Mouse (Mus musculus) cerebellum, postnatal 36 days (tissue): ENCODE results near the gene Myog.

Experiments
- DNase-seq, 2 experiments: peaks; one replicate each; pipeline ENCODE4 v3.0.0; 2021 to 2022; ENCODE audit warnings: mixed read lengths in 2 of 2

Gene Myog

DNA sequence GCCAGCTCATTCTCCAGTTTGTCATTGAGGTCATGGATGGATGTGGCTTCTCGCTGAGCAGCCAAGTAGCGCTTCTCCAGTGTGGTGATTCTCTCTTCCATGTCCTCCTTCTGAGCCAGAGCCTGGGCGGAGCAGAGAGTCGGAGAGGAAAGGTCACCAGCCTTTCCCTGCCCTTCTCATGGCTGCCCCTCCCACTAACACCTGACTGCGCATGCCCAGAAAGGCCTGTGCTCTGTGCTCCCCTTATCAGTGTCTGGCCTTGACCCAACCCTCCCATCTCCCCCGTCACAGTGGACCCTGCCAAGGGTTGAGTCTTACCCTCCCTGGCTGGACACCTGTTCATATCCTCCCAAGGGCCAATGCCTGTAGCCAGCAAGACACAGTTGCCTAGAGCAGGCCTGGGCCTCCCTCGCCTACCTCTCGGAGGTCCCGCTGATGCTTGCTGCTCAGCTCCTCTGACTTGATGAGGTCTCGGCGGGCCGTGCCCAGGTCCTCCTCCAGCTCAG is 37.1 kb downstream of the Myog start:
- no peak for DNase-seq

DNA sequence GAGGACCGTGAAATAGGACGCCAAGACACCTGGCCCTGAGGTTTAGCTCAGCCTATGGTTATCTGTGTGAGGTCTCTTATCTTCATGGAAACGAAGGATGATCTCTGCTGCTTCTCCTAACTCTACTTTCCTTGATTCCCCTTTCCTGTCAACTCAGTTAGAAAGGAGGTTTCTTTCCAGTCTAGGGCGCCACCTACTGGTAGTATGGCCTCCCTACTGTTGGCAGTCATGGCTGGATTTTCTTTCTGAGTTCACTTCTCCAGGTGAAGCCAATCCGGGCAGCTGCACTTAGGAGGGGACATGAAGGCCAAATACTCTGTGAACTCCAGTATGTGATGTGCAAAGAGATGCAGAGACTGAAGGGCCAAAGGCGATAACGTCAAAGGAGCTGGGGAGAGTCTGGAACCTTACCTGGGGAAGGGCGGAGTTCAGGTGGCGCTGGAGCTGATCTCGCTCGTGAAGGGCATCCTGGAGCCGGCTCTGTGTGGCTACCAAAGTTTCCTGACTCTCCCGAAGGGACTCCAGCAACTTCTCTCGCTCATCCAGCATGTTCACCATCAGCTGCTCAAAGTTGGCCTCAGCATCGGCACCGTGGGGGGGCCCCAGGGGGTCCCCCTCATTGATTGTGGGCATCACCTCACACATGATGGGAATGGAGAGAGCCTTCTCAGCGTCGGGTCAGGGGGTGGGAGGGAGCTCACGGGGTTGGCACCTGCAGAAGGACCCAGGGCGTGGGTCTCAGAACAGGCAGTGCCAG is 42.3 kb downstream of the Myog start:
- peak; percentile 83 to 92 for DNase-seq

DNA sequence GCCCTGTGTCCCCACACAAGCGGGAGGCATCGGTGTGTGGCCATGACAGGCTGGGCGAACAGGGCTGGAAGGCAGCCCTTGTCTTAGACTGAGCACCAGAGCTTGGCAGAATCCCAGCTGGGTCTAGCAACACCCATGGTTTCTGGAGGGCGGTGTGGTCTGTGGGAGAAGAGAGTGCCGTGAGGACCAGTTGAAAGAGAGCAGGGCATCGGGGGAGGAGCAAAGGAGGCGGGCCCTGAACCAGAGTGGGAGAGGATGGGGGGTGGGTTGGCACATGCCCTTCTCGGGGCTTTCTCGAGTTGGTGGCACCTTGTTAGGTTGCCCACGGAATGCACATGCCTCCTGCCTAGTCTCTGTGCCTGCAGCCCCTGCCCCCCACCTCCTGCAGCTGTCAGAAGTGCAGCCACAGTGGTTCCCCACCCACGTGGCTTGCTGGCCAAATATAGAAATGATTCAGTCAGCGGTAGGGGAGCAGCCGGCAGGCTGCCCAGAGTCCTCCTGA is 43.0 kb downstream of the Myog start, which contains the start of gene Ppfia4:
Gene Ppfia4 (minus strand): TSS at position 159 of the 502 bp plus-strand sequence.
- DNase-seq: peak; percentile 67 to 70

DNA sequence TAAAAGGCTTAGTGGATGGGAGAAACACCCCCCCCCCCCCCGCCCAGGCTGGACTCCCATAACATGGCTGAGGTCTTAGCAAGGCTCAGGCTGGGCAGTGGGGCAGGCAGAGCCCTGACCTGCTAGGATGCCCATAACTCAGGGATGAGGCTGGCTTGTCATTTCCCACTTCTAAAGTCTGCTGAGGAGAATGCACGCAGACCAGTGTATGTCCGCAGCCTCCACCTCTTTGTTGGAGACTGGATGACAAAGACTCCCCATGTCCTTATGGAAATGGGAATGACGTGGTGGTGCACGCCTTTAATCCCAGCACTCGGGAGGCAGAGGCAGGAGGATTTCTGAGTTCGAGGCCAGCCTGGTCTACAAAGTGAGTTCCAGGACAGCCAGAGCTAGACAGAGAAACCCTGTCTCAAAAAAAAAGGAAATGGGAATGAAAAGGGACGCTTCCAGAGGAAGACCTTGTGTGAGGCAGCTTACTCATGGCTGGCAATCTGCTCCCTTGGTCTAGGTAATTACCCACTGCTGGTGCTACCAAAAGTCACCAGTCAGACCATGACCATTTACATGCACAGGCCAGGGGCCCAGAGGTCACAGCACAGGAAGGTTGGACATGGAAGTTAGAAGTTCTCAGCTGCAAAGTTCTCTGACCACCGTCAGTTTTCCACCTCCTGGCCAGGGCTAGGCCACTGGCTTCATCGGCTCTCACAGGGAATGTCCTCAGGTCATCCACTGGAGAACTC is 43.8 kb downstream of the Myog start:
- DNase-seq: no peak

DNA sequence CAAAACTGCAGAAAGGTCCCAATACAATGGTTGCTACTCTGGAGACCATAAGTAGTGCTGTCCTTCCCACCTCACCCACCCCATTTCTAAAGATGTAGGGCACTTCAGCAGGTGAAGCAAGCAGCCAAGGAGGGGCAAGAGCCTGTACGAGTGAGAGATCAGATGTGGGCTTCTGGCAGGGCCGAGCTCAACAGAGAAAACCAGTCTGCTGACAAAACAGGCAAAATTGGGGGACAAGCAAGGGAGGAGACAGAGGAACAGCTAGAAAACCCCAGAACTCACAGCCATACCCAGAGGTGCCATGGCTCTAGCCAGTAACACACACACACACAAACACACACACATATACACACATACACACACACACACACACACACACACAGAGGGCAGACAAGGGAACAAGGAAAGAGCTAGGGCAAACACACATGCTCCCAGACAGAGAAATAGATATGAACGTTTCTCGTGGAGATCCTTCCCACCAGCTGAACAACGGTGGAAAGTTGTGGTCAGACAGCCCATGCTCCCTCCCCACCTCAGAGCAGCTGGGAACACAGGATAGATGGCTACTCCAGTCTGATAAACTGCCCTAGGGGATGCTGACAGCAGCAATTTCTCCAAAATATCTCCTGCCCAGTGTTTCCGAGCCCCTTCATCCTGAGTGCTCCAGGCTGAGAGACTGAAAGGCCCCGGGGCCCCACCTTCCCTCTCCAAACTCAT is 44.5 kb downstream of the Myog start:
- DNase-seq: no peak

DNA sequence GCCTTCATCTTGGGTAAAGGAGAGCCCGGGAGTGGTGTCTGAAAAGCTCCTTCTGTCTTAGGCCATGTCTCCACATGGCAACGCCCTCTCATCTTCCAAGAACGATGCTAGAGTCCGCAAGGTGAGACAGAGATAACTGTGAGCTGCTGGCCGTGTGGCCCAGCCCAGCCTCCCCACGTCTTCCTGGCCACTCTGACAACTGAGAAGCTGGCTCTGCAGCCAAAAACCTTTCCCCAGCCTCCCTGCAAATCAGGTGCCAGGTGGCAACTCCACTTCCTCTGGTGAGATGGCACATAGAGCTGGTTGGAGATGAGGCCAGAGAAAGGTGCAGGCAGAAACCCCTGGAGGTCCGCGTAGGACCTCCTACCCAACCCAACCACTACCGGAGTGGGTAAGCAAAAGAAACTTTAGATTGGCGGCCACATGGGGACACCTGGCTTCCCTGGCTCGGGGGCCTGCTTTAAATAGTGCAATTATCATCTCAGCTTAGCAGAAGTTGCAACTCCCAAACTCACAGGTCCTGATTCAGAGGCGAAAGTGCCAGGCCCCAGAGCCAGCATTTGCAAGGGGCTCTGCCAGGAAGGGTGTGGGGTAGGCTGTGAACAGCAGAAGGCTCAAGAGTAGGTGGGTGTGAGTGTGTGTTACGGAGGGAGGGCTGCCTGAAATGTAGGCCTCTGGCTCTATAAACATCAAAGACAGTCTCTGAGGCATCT is 45.6 kb downstream of the Myog start:
- peak; percentile 86 to 87 for DNase-seq

DNA sequence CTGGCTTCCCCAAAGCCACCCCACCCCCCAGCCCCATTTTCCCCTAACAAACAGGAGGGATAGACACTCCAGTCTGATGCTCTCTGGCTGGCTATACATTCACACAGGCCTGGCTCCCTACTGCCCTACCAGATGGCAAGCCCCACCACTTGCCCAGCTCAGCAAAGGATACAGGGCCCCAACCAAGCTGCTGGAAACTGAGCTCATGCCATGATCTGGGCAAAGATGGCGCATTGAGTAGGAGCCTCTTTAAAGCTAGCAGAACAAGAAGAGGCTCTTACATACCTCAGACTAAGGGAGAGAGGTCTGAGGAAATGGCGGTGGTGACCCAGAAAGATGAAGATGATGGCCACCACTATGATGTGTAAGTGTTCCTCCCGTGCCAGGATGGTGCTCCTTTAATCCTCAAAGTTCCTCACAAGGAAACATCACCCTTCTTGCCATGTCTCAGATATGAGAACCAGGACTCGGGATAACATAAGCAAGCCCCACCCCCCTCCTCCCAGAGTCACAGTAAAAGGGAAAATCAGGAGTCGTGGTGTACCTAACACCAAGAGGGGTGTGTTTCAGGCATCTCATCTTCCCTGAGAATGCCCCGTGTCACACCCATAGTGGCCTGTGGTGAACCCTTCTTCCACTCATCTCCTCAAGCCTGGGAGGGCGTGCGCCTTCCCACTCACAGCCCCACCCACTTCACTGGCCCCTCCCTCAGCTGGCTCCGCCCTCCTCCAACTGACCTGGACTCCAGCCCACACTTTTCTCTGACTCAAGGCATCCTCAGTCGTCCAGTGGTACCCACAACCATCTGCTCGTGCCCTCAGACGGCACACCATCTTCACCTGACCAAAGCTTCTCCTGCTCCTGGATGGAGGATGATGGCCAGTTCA is 46.4 kb downstream of the Myog start:
- peak; percentile 81 to 83 for DNase-seq

DNA sequence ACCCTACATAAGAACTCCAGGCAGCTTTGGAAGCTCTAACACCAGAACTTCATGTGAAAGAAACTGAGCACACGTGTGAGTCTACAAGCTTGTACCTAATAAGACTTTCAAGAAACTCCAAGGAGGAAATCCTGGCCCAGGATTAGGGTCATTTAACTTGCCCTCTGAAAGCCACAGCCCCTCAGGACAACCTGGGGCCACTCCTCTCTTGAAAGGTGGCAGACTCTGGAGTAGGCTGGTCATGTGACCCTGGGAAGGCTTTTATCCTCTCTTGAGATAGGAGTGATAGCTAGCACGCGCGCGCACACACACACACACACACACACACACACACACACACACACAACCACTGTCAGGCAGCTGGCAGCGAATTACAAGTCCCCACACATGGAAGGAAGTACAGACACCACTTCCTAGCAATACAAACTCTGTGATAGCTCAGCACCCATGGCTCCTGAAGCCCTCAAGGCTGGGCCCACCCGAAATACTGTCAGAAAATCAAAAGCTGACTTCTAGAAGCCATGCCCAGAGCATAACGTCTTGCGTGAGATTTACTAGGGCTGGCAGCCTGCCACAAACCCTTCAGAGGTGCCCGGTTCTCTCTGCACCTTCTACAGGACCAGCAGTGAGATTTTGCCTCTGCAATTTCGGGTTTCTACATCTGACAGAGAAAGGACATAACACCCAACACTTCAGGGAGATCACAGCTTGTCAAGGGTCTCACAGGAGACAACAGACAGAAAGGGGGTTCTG is 47.3 kb downstream of the Myog start:
- DNase-seq: peak in 1 of 2 experiments; percentile 56

DNA sequence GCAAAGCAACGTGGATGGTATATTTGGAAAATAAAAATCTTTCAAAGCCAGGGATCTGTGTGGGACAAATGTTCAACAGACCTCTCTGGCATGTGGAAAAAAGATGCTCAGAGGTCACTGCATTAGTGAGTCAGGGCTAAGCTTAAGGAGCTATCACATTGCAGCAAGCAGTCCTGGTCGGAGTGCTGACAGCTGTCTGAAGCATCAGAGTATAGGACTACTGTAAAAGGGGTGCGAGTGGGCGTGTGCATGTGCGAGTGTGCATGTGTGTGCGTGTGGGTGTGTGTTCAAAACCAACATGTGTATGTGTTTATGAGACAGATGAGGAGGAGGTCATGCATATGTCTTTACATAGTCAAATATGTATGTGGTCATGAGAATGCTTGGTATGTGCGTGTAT is 49.4 kb downstream of the Myog start:
- no peak for DNase-seq

DNA sequence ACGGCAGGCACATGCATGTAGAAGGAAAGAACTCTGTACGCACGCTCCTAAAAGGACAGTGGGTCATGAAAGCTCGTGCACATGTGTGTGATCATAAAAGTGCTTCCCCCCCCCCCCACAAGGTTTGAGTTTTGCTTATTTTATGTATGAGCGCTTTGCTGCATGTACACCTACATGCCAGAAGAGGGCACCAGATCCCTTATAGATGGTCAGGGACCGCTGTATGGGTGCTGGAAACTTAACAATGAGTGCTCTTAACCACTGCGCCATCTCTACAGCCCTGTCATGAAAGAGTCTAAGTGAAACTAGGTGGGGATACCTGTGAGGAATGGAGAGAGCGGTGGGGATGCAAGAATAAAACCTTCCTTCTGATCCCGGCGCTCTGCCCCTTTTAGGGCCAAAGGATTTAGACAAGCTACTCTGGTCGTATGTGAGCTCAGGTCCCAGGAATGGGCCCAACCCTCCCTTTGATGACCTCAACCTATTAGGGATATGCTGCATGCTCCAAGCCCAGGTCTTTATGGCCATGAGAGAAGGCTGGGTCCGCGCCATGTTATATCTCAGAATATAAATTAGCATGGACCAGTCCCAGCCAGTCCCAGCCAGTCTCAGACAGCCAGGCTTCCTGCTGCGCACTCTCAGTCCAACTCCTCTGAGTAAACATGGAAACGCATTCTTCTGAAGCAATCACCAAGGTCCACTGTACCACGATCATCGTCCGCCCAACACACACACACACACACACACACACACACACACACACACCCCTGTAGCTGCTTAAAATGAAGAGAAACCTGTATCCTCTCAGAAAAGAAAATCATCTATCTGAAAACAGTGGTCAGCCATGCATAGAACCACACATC is 50.2 kb downstream of the Myog start:
- no peak for DNase-seq

DNA sequence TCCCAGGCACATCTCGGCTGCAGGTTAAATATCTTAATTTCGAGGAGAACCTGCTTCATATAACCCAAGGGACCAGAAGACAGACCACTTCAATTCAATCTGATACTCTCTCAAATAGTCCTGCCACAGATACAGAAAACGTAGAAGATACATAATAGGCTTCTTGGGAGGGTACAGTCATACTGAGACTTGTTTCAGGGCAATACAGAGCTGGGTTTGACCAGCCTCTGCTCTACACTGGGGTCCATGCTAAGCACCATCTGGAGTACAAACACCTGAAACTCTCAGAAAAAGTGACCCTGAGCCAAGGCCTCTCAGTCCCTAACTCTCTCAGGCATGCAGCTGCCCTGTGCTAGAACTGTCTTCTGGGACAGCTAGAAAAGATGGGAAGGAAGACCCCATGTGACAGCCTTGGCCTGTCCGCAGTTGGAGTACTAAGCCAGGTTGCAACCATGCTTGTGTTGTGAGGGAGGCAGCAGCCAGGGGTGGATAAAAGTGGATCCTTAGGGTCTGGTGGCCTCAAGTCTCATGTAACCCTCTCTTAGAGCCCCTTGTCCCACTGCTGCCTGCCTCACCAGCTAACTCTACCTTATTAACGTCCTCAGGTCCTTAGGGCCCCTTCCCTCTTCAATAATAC is 52.0 kb downstream of the Myog start:
- DNase-seq: no peak
